Mouse (Mus musculus) adrenal gland, adult 2 months (tissue): Measurements from ENCODE around the gene Adad2. TPM values are rescaled to one million over a fixed set of nuclear protein-coding genes. Genes with fewer than 3 reads are reported as not detected.

Source experiments
- DNase-seq: peaks from one replicate; pipeline ENCODE4 v3.0.0; 2021
- long read RNA-seq: library from polyadenylated mRNA; stranded (forward); transcript quantifications from one replicate; pipeline ENCODE4 v2.0.0, GENCODE M21; 2021
- polyA plus RNA-seq: library from polyadenylated mRNA; depleted of rRNA; stranded (reverse); fragments of >200 nt; gene quantifications from 2 replicates; pipeline ENCODE4 v1.2.3, GENCODE M21; 2012; rRNA removed
- total RNA-seq, 2 experiments: library from RNA; stranded (reverse); gene quantifications; 2 replicates each; pipeline ENCODE4 v1.2.3; 2021

Adad2 gene
- not detected for total RNA-seq
- polyA plus RNA-seq = not detected in 2 replicates
- long read RNA-seq = 0 reads

GRCm38 (mm10) chr8:119612471-119612870 is at the start of gene Adad2:
TSS of gene Adad2 (plus strand) at chr8:119612747.
- DNase-seq = no peak

- no peak for DNase-seq
These were observed 48.7 kb upstream of the Adad2 start for GRCm38 (mm10) chr8:119563849-119564251.

- DNase-seq = no peak
These were observed 46.2 kb upstream of the Adad2 start for GRCm38 (mm10) chr8:119566367-119566766.

GRCm38 (mm10) chr8:119568251-119568650 is 44.3 kb upstream of the Adad2 start:
- no peak for DNase-seq

GRCm38 (mm10) chr8:119568951-119569350 is 43.6 kb upstream of the Adad2 start:
- DNase-seq = no peak

GRCm38 (mm10) chr8:119569881-119570280 is 42.7 kb upstream of the Adad2 start:
- DNase-seq = no peak

- no peak for DNase-seq
These were observed 41.4 kb upstream of the Adad2 start for GRCm38 (mm10) chr8:119571135-119571534.

GRCm38 (mm10) chr8:119572411-119572810 is 40.1 kb upstream of the Adad2 start:
- DNase-seq = no peak

GRCm38 (mm10) chr8:119574437-119575365 is 37.8 kb upstream of the Adad2 start, which contains the start of the genes Hsdl1 and Dnaaf1:
TSS of gene Hsdl1 (minus strand) at chr8:119575183.
TSS of gene Dnaaf1 (plus strand) at chr8:119575235.
- DNase-seq = peak; percentile 98

- no peak for DNase-seq
These were observed 37.2 kb upstream of the Adad2 start for GRCm38 (mm10) chr8:119575366-119575726.

- DNase-seq = no peak
These were observed 33.5 kb upstream of the Adad2 start for GRCm38 (mm10) chr8:119579096-119579495.

GRCm38 (mm10) chr8:119580441-119581161 is 31.9 kb upstream of the Adad2 start:
- DNase-seq = no peak

- no peak for DNase-seq
These were observed 26.6 kb upstream of the Adad2 start for GRCm38 (mm10) chr8:119585901-119586300.

- DNase-seq = no peak
These were observed 24.2 kb upstream of the Adad2 start for GRCm38 (mm10) chr8:119588321-119588720.

GRCm38 (mm10) chr8:119588844-119589243 is 23.7 kb upstream of the Adad2 start:
- no peak for DNase-seq

- no peak for DNase-seq
These were observed 22.2 kb upstream of the Adad2 start for GRCm38 (mm10) chr8:119590348-119590747.

- DNase-seq = no peak
These were observed 21.1 kb upstream of the Adad2 start for GRCm38 (mm10) chr8:119591456-119591855.

GRCm38 (mm10) chr8:119603771-119604170 is 8.8 kb upstream of the Adad2 start:
- peak; percentile 46 for DNase-seq

- no peak for DNase-seq
These were observed 8.1 kb upstream of the Adad2 start for GRCm38 (mm10) chr8:119604398-119604803.

GRCm38 (mm10) chr8:119604996-119605395 is 7.6 kb upstream of the Adad2 start, which contains the start of gene Taf1c:
TSS of gene Taf1c (minus strand) at chr8:119605222.
- DNase-seq = peak; percentile 92

- DNase-seq = no peak
These were observed 6.3 kb upstream of the Adad2 start for GRCm38 (mm10) chr8:119606224-119606623.

GRCm38 (mm10) chr8:119615096-119615495 is 2.5 kb downstream of the Adad2 start:
- no peak for DNase-seq

GRCm38 (mm10) chr8:119616358-119616757 is 3.8 kb downstream of the Adad2 start:
- DNase-seq = no peak
